Mouse (Mus musculus): ENCODE measurements around the gene Slc8b1. TPM values are rescaled to one million over a fixed set of nuclear protein-coding genes. Genes with fewer than 3 reads are reported as not detected.

Slc8b1 gene
- total RNA-seq, 1 experiment: 20.5 TPM

- Histone ChIP-seq H3K4me3 (ENCODE audit: insufficient read depth in 1 of 2, low read depth in 1 of 2, low read length in 2 of 2, poor library complexity in 1 of 2, severe bottlenecking in 1 of 2) (peak overlapping the region; percentile 72 to 85), H3K9me3 (ENCODE audit: control insufficient read depth, insufficient read depth, low read depth, low read length) (no peaks in the 10 kb centered on the region), H3K27ac (ENCODE audit: insufficient read depth, low read depth, low read length, poor library complexity, severe bottlenecking) (no peak overlapping the region), H3K9ac (ENCODE audit: insufficient read depth, low read depth, low read length, poor library complexity, severe bottlenecking) (peak overlapping the region; percentile 93), H3K4me1 (ENCODE audit: control insufficient read depth in 2 of 2, insufficient read depth in 2 of 2, low read length in 2 of 2, poor library complexity in 1 of 2) (peaks cover 0 to 1% of the 10 kb centered on the region in 2 experiments; a peak in 2 of 4 replicates), H3K36me3 (ENCODE audit: control insufficient read depth, insufficient read depth, low read length, poor library complexity, severe bottlenecking) (peaks cover 2% of the 10 kb centered on the region; the same call in 1 of the 2 replicates)
- no peak for DNase-seq (ENCODE audit: low read depth, low spot score)
- in situ Hi-C loops (cut with MboI; ENCODE audit: low sequenced_read_pairs in 2 of 2, unreplicated experiment in 2 of 2): no loop called here
- TF ChIP-seq HCFC1 (IDR thresholded peaks at IDR 0.05; ENCODE audit: borderline replicate concordance, insufficient read depth, low read length): no peak
- no peak for TF ChIP-seq MAFK (IDR thresholded peaks at IDR 0.05; ENCODE audit: insufficient read depth, low read depth, low read length)
- no peak for TF ChIP-seq CHD2 (IDR thresholded peaks at IDR 0.05; ENCODE audit: low read depth, low read length)
- no peak for TF ChIP-seq ZNF384 (IDR thresholded peaks at IDR 0.05; ENCODE audit: low read depth, low read length)
- TF ChIP-seq ZC3H11A (IDR thresholded peaks at IDR 0.05; ENCODE audit: borderline replicate concordance, low read depth, low read length): no peak
These were observed 8.8 kb upstream of the Slc8b1 start for GRCm38 (mm10) chr5:120502147-120502621.

GRCm38 (mm10) chr5:120502675-120503143 is 8.3 kb upstream of the Slc8b1 start:
- in situ Hi-C loops (cut with MboI; ENCODE audit: low sequenced_read_pairs in 2 of 2, unreplicated experiment in 2 of 2): no loop called here
- Histone ChIP-seq H3K9ac (ENCODE audit: insufficient read depth, low read depth, low read length, poor library complexity, severe bottlenecking) (peak overlapping the region; percentile 93), H3K9me3 (ENCODE audit: control insufficient read depth, insufficient read depth, low read depth, low read length) (no peaks in the 10 kb centered on the region), H3K36me3 (ENCODE audit: control insufficient read depth, insufficient read depth, low read length, poor library complexity, severe bottlenecking) (peaks cover 2% of the 10 kb centered on the region; the same call in 1 of the 2 replicates), H3K4me1 (ENCODE audit: control insufficient read depth in 2 of 2, insufficient read depth in 2 of 2, low read length in 2 of 2, poor library complexity in 1 of 2) (no peaks in the 10 kb centered on the region; a peak in 1 of 4 replicates), H3K4me3 (ENCODE audit: insufficient read depth in 1 of 2, low read depth in 1 of 2, low read length in 2 of 2, poor library complexity in 1 of 2, severe bottlenecking in 1 of 2) (peak overlapping the region; percentile 72 to 85), H3K27ac (ENCODE audit: insufficient read depth, low read depth, low read length, poor library complexity, severe bottlenecking) (no peak overlapping the region)
- TF ChIP-seq ZC3H11A (IDR thresholded peaks at IDR 0.05; ENCODE audit: borderline replicate concordance, low read depth, low read length): no peak
- TF ChIP-seq ZNF384 (IDR thresholded peaks at IDR 0.05; ENCODE audit: low read depth, low read length): no peak
- no peak for TF ChIP-seq CHD2 (IDR thresholded peaks at IDR 0.05; ENCODE audit: low read depth, low read length)
- no peak for TF ChIP-seq HCFC1 (IDR thresholded peaks at IDR 0.05; ENCODE audit: borderline replicate concordance, insufficient read depth, low read length)
- no peak for TF ChIP-seq MAFK (IDR thresholded peaks at IDR 0.05; ENCODE audit: insufficient read depth, low read depth, low read length)
- DNase-seq (ENCODE audit: low read depth, low spot score): no peak

GRCm38 (mm10) chr5:120503144-120503795 is 7.7 kb upstream of the Slc8b1 start, which contains the start of gene Plbd2:
Gene Plbd2 (minus strand): TSS chr5:120503625.
- Histone ChIP-seq H3K9me3 (ENCODE audit: control insufficient read depth, insufficient read depth, low read depth, low read length) (no peaks in the 10 kb centered on the region), H3K4me1 (ENCODE audit: control insufficient read depth in 2 of 2, insufficient read depth in 2 of 2, low read length in 2 of 2, poor library complexity in 1 of 2) (no peaks in the 10 kb centered on the region; a peak in 1 of 4 replicates), H3K9ac (ENCODE audit: insufficient read depth, low read depth, low read length, poor library complexity, severe bottlenecking) (peak within 1 kb of the TSS; percentile 93), H3K27ac (ENCODE audit: insufficient read depth, low read depth, low read length, poor library complexity, severe bottlenecking) (no peak within 1 kb of the TSS), H3K4me3 (ENCODE audit: insufficient read depth in 1 of 2, low read depth in 1 of 2, low read length in 2 of 2, poor library complexity in 1 of 2, severe bottlenecking in 1 of 2) (peak within 1 kb of the TSS; percentile 72 to 85), H3K36me3 (ENCODE audit: control insufficient read depth, insufficient read depth, low read length, poor library complexity, severe bottlenecking) (peaks cover under 1% of the 10 kb centered on the region; the same call in 1 of the 2 replicates)
- in situ Hi-C loops (cut with MboI; ENCODE audit: low sequenced_read_pairs in 2 of 2, unreplicated experiment in 2 of 2): no loop called here
- peak; percentile 81 for DNase-seq (ENCODE audit: low read depth, low spot score)
- TF ChIP-seq ZC3H11A (IDR thresholded peaks at IDR 0.05; ENCODE audit: borderline replicate concordance, low read depth, low read length): no peak
- no peak for TF ChIP-seq CHD2 (IDR thresholded peaks at IDR 0.05; ENCODE audit: low read depth, low read length)
- TF ChIP-seq ZNF384 (IDR thresholded peaks at IDR 0.05; ENCODE audit: low read depth, low read length): peak; percentile 99
- peak; percentile 50; the same call in 1 of the 2 replicates for TF ChIP-seq HCFC1 (IDR thresholded peaks at IDR 0.05; ENCODE audit: borderline replicate concordance, insufficient read depth, low read length)

GRCm38 (mm10) chr5:120505368-120505767 is 5.6 kb upstream of the Slc8b1 start:
- H3K4me3 ChIP-seq (ENCODE audit: insufficient read depth in 1 of 2, low read depth in 1 of 2, low read length in 2 of 2, poor library complexity in 1 of 2, severe bottlenecking in 1 of 2): peak overlapping the region; percentile 28 to 30; a peak in 2 of 4 replicates
- in situ Hi-C loops (cut with MboI; ENCODE audit: low sequenced_read_pairs in 2 of 2, unreplicated experiment in 2 of 2): no loop called here

More at GRCm38 (mm10) chr5:120505368-120505767, 5.6 kb upstream of the Slc8b1 start:
- TF ChIP-seq MAFK (IDR thresholded peaks at IDR 0.05; ENCODE audit: insufficient read depth, low read depth, low read length) (no peak), ZNF384 (IDR thresholded peaks at IDR 0.05; ENCODE audit: low read depth, low read length) (peak; percentile 55; the same call in 1 of the 2 replicates), ZC3H11A (IDR thresholded peaks at IDR 0.05; ENCODE audit: borderline replicate concordance, low read depth, low read length) (peak; percentile 70), HCFC1 (IDR thresholded peaks at IDR 0.05; ENCODE audit: borderline replicate concordance, insufficient read depth, low read length) (peak; percentile 26; the same call in 1 of the 2 replicates), CHD2 (IDR thresholded peaks at IDR 0.05; ENCODE audit: low read depth, low read length) (0 out of 2 replicates have a peak, but pooled peaks have one; percentile 12)
- Histone ChIP-seq H3K9ac (ENCODE audit: insufficient read depth, low read depth, low read length, poor library complexity, severe bottlenecking) (peak overlapping the region; percentile 52; the same call in 1 of the 2 replicates), H3K36me3 (ENCODE audit: control insufficient read depth, insufficient read depth, low read length, poor library complexity, severe bottlenecking) (no peaks in the 10 kb centered on the region), H3K27ac (ENCODE audit: insufficient read depth, low read depth, low read length, poor library complexity, severe bottlenecking) (no peak overlapping the region), H3K4me1 (ENCODE audit: control insufficient read depth in 2 of 2, insufficient read depth in 2 of 2, low read length in 2 of 2, poor library complexity in 1 of 2) (peaks cover under 1 to 2% of the 10 kb centered on the region in 2 experiments; a peak in 1 of 4 replicates), H3K9me3 (ENCODE audit: control insufficient read depth, insufficient read depth, low read depth, low read length) (no peaks in the 10 kb centered on the region)
- DNase-seq (ENCODE audit: low read depth, low spot score): peak; percentile 92
